Mouse (Mus musculus) C2C12 (cell line): ENCODE data around the gene Srgap2.

ENCODE experiments used
- CTCF ChIP-seq: IDR thresholded peaks from one replicate; pipeline ENCODE4 v1.5.1; 2011; ENCODE audit not compliant: control insufficient read depth, insufficient read depth, insufficient read length
- MAX ChIP-seq: IDR thresholded peaks from one replicate; pipeline ENCODE4 v1.6.1; 2011; ENCODE audit warnings: mild to moderate bottlenecking, control low read depth
- MYOG ChIP-seq: IDR thresholded peaks from one replicate; pipeline ENCODE4 v1.6.1; 2011; ENCODE audit not compliant: control insufficient read depth, insufficient read length; ENCODE audit errors: extremely low read depth
- USF1 ChIP-seq: IDR thresholded peaks from one replicate; pipeline ENCODE4 v1.6.1; 2011; ENCODE audit warnings: low read depth, mild to moderate bottlenecking, control low read depth, moderate library complexity

DNA sequence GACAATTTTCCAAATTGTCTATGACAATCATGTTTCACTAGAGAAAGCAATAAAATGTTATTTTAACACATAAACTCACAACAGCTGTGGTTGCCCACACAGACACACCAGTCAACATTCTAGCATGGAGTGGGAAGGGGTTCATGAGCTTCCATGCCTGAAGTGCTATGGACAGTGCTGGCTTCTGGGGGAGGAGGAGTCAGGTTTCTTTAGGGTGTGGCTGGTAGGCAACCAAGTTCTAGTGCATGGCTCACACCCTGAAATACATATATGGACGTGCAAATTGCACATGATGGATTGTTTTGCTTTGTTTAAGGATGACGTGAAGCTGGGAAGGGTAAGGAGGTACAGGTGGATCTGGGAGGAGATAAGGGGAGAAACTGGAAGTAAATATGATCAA lies 72.8 kb downstream of the Srgap2 start:
- TF ChIP-seq CTCF: no peak
- no peak for TF ChIP-seq USF1
- no peak for TF ChIP-seq MAX
- TF ChIP-seq MYOG: no peak
